Mouse (Mus musculus) 416B (cell line): ENCODE results near the gene Havcr2.
A peak's percentile ranks its signal among the peaks of the same experiment; 100 is the strongest.
"Not testable (repeated sequence)": the region's sequence is repeated elsewhere in the genome, so short reads cannot be mapped to it uniquely, and the experiment has no call there.

Experiments used
- DNase-seq: peaks from one replicate; pipeline ENCODE4 v3.0.0; 2011; ENCODE audit warnings: low read depth

Gene Havcr2

GRCm38 (mm10) chr11:46461362-46461761 is 6.6 kb downstream of the Havcr2 start:
- peak; percentile 57 for DNase-seq

- DNase-seq, result peak; percentile 80
Observed at GRCm38 (mm10) chr11:46461931-46462330, 7.2 kb downstream of the Havcr2 start.

- DNase-seq, result peak; percentile 98
Observed at GRCm38 (mm10) chr11:46466878-46467277, 12.1 kb downstream of the Havcr2 start.

GRCm38 (mm10) chr11:46474220-46474619 is 19.5 kb downstream of the Havcr2 start:
- no peak for DNase-seq

- DNase-seq, result no peak
Observed at GRCm38 (mm10) chr11:46479311-46479710, 24.6 kb downstream of the Havcr2 start.

- peak; percentile 86 for DNase-seq
Observed at GRCm38 (mm10) chr11:46480517-46480916, 25.8 kb downstream of the Havcr2 start.

- peak; percentile 57 for DNase-seq
Observed at GRCm38 (mm10) chr11:46488231-46488630, 33.5 kb downstream of the Havcr2 start.

- peak; percentile 49 for DNase-seq
Observed at GRCm38 (mm10) chr11:46488650-46489049, 33.9 kb downstream of the Havcr2 start.

- DNase-seq, result no peak
Observed at GRCm38 (mm10) chr11:46507146-46507545, 52.4 kb downstream of the Havcr2 start.

GRCm38 (mm10) chr11:46509900-46510299 is 55.2 kb downstream of the Havcr2 start:
- DNase-seq, result no peak

- DNase-seq, result not testable (repeated sequence)
Observed at GRCm38 (mm10) chr11:46521341-46521740, 66.6 kb downstream of the Havcr2 start.

- DNase-seq, result peak; percentile 33
Observed at GRCm38 (mm10) chr11:46522719-46523118, 68.0 kb downstream of the Havcr2 start.

- DNase-seq, result no peak
Observed at GRCm38 (mm10) chr11:46523912-46524311, 69.2 kb downstream of the Havcr2 start, which contains the start of gene Gm12169. Gene Gm12169, plus strand, starts transcription at chr11:46524212.

GRCm38 (mm10) chr11:46530149-46530548 is 75.4 kb downstream of the Havcr2 start:
- DNase-seq, result no peak
